ENCODE assay signal across 8 mouse cellular contexts in genomic region chr2:65818080-65818796, GRCm38 (mm10). TPM values are rescaled to one million over a fixed set of nuclear protein-coding genes. Genes with fewer than 3 reads are reported as not detected.
DNase-seq lines count a peak whose midpoint lies in the region; ATAC-seq and TF ChIP-seq lines count a peak whose summit lies in the region.

No protein-coding gene starts in this region.

- peak; percentile 87 for ATAC-seq in hindbrain, postnatal 0 days
- ATAC-seq in midbrain, embryonic 16.5 days = peak; percentile 94

- TF ChIP-seq POLR2A in CH12.LX (IDR thresholded peaks at IDR 0.05; ENCODE audit: low read depth, low read length) = no peak
- no peak for TF ChIP-seq POLR2A in brain, embryonic 14.5 days (IDR thresholded peaks at IDR 0.05; ENCODE audit: borderline replicate concordance, extremely low read depth, insufficient read depth, insufficient read length, poor library complexity, severe bottlenecking)

- no peaks in the 10 kb centered on the region for H3K27me3 ChIP-seq in CH12.LX (replicated peaks)
- H3K27me3 ChIP-seq in hindbrain, postnatal 0 days (ENCODE audit: insufficient read depth, low read length) = no peaks in the 10 kb centered on the region
- no peaks in the 10 kb centered on the region for H3K27me3 ChIP-seq in midbrain, embryonic 16.5 days (ENCODE audit: control insufficient read depth, insufficient read depth, low read depth, low read length)

- H3K36me3 ChIP-seq in CH12.LX (replicated peaks in 1 of 2; ENCODE audit: control insufficient read depth in 1 of 2, insufficient read depth in 1 of 2, low read length in 1 of 2) = no peaks in the 10 kb centered on the region
- H3K36me3 ChIP-seq in hindbrain, postnatal 0 days (ENCODE audit: insufficient read depth, low read length) = no peaks in the 10 kb centered on the region
- no peaks in the 10 kb centered on the region for H3K36me3 ChIP-seq in midbrain, embryonic 16.5 days (ENCODE audit: control insufficient read depth, insufficient read depth, low read length)

- H3K79me2 ChIP-seq in CH12.LX (replicated peaks; ENCODE audit: control insufficient read depth, extremely low read depth, insufficient read depth, poor library complexity, severe bottlenecking) = no peaks in the 10 kb centered on the region

- no peak; the same call in 1 of the 2 replicates for TF ChIP-seq RAD21 in CH12.LX (IDR thresholded peaks at IDR 0.05; ENCODE audit: low read depth, low read length)

- no peak overlapping the region for H3K27ac ChIP-seq in CH12.LX (ENCODE audit: insufficient read depth, low read depth)
- H3K27ac ChIP-seq in gastrocnemius, adult 2 months = peak overlapping the region; percentile 12
- H3K27ac ChIP-seq in hindbrain, postnatal 0 days = peak overlapping the region; percentile 59; the same call in 1 of the 2 replicates
- peak overlapping the region; percentile 74 for H3K27ac ChIP-seq in midbrain, embryonic 16.5 days (ENCODE audit: low read length)

- intact Hi-C loops in gastrocnemius, adult 2 months (cut with DNase I) = no loop called here

- 38% methylated on average over 20 of the region's 20 CpGs for WGBS in hindbrain, postnatal 0 days
- 40% methylated on average over 20 of the region's 20 CpGs for WGBS in midbrain, embryonic 16.5 days

- TF ChIP-seq CTCF in CH12.LX (conservative IDR thresholded peaks at IDR 0.05 in 1 of 2, IDR thresholded peaks at IDR 0.05 in 1 of 2; ENCODE audit: low read depth in 2 of 2, low read length in 2 of 2) = no peak
- TF ChIP-seq CTCF in brain, embryonic 14.5 days (IDR thresholded peaks at IDR 0.05; ENCODE audit: borderline replicate concordance, extremely low read depth, insufficient read depth, insufficient read length) = no peak
- no peak for TF ChIP-seq CTCF in gastrocnemius, adult 2 months (IDR thresholded peaks at IDR 0.05)
- TF ChIP-seq CTCF in hindbrain, postnatal 0 days (IDR thresholded peaks at IDR 0.05; ENCODE audit: low read depth) = no peak

- dilution Hi-C loops in CH12.LX (cut with MboI; ENCODE audit: extremely low pct_ligation_motif_present, extremely low pct_unique_long_range_greater_than_20kb, low sequenced_read_pairs) = no loop called here

- no peaks in the 10 kb centered on the region for H3K9me3 ChIP-seq in CH12.LX (replicated peaks; ENCODE audit: low read length)
- no peaks in the 10 kb centered on the region for H3K9me3 ChIP-seq in hindbrain, postnatal 0 days (ENCODE audit: low read length)
- H3K9me3 ChIP-seq in midbrain, embryonic 16.5 days (replicated peaks; ENCODE audit: control insufficient read depth, low read length, poor library complexity, severe bottlenecking) = no peaks in the 10 kb centered on the region

- H3K9ac ChIP-seq in CH12.LX (ENCODE audit: insufficient read depth, low read depth) = 0 out of 2 replicates have a peak overlapping the region, but pooled peaks have one; percentile 12
- peak overlapping the region; percentile 28; the same call in 1 of the 2 replicates for H3K9ac ChIP-seq in hindbrain, postnatal 0 days (replicated peaks; ENCODE audit: low read length)
- H3K9ac ChIP-seq in midbrain, embryonic 16.5 days (ENCODE audit: low read depth, low read length) = peak overlapping the region; percentile 21; the same call in 1 of the 2 replicates

- peak overlapping the region in 2 of 3 experiments; percentile 5 to 27 for H3K4me3 ChIP-seq in CH12.LX (replicated peaks in 1 of 3; ENCODE audit: low read depth in 2 of 3, low read length in 2 of 3, poor library complexity in 1 of 3)
- H3K4me3 ChIP-seq in gastrocnemius, adult 2 months = peak overlapping the region; percentile 60
- peak overlapping the region; percentile 26 for H3K4me3 ChIP-seq in hindbrain, postnatal 0 days (ENCODE audit: low read length)
- peak overlapping the region; percentile 14 for H3K4me3 ChIP-seq in midbrain, embryonic 16.5 days (ENCODE audit: low read depth, low read length)

- peak overlapping the region; percentile 1; the same call in 1 of the 2 replicates for H3K4me2 ChIP-seq in CH12.LX (ENCODE audit: insufficient read depth, low read depth, poor library complexity, severe bottlenecking)
- H3K4me2 ChIP-seq in hindbrain, postnatal 0 days (ENCODE audit: low read depth, low read length) = peak overlapping the region; percentile 48
- peak overlapping the region; percentile 38 for H3K4me2 ChIP-seq in midbrain, embryonic 16.5 days (ENCODE audit: low read length)

- peaks cover 0 to 4% of the 10 kb centered on the region in 2 experiments; a peak in 1 of 4 replicates for H3K4me1 ChIP-seq in CH12.LX (ENCODE audit: control insufficient read depth in 1 of 2, insufficient read depth in 2 of 2)
- no peaks in the 10 kb centered on the region for H3K4me1 ChIP-seq in hindbrain, postnatal 0 days (ENCODE audit: insufficient read depth, low read length)
- no peaks in the 10 kb centered on the region for H3K4me1 ChIP-seq in midbrain, embryonic 16.5 days (ENCODE audit: control insufficient read depth, insufficient read depth, low read length)

- in situ Hi-C loops in CH12.LX (cut with MboI; ENCODE audit: low pct_ligation_motif_present, low pct_unique_long_range_greater_than_20kb, low sequenced_read_pairs) = no loop called here

- peak; percentile 64 for TF ChIP-seq EP300 in CH12.LX (IDR thresholded peaks at IDR 0.05; ENCODE audit: low read length)

- DNase-seq in CH12.LX (ENCODE audit: extremely low read depth) = peak; percentile 84
- DNase-seq in brain, embryonic 14.5 days (ENCODE audit: low read depth) = peak; percentile 81
- DNase-seq in gastrocnemius, adult 2 months = peak; percentile 38
- DNase-seq in hindbrain, postnatal 0 days (ENCODE audit: low spot score) = peak; percentile 78
- peak; percentile 22 for DNase-seq in liver
- DNase-seq in cerebellum, adult 8-10 months = no peak
- DNase-seq in testis, postnatal 10 days (ENCODE audit: low spot score) = no peak

TF ChIP-seq in CH12.LX, 34 proteins besides CTCF, POLR2A, EP300 and RAD21:
- TF ChIP-seq BHLHE40 (IDR thresholded peaks at IDR 0.05; ENCODE audit: low read depth, low read length) = peak; percentile 75
- no peak for TF ChIP-seq KAT2A (IDR thresholded peaks at IDR 0.05; ENCODE audit: insufficient replicate concordance, low read length)
- TF ChIP-seq IRF4 (IDR thresholded peaks at IDR 0.05; ENCODE audit: low read depth, low read length) = no peak
- no peak for TF ChIP-seq CHD2 (IDR thresholded peaks at IDR 0.05; ENCODE audit: low read length)
- no peak for TF ChIP-seq ZC3H11A (IDR thresholded peaks at IDR 0.05; ENCODE audit: low read depth, low read length)
- no peak for TF ChIP-seq POLR2AphosphoS2 (IDR thresholded peaks at IDR 0.05; ENCODE audit: low read depth, low read length)
- no peak for TF ChIP-seq NRF1 (IDR thresholded peaks at IDR 0.05; ENCODE audit: low read depth, low read length)
- no peak for TF ChIP-seq CHD1 (IDR thresholded peaks at IDR 0.05; ENCODE audit: low read depth, low read length)
- TF ChIP-seq ZMIZ1 (IDR thresholded peaks at IDR 0.05; ENCODE audit: low read depth, low read length) = no peak
- no peak for TF ChIP-seq SMC3 (IDR thresholded peaks at IDR 0.05; ENCODE audit: low read depth, low read length)
- no peak for TF ChIP-seq MEF2A (IDR thresholded peaks at IDR 0.05; ENCODE audit: borderline replicate concordance, low read depth, low read length)
- no peak for TF ChIP-seq UBTF (IDR thresholded peaks at IDR 0.05; ENCODE audit: low read depth, low read length)
- no peak for TF ChIP-seq JUN (IDR thresholded peaks at IDR 0.05; ENCODE audit: insufficient read depth, low read depth, low read length)
- no peak for TF ChIP-seq MAFK (IDR thresholded peaks at IDR 0.05; ENCODE audit: insufficient replicate concordance, low read length)
- no peak for TF ChIP-seq MAX (IDR thresholded peaks at IDR 0.05; ENCODE audit: low read length)
- peak; percentile 83 for TF ChIP-seq MXI1 (IDR thresholded peaks at IDR 0.05; ENCODE audit: low read depth, low read length)
- TF ChIP-seq E2F4 (IDR thresholded peaks at IDR 0.05; ENCODE audit: insufficient replicate concordance, low read depth, low read length) = no peak
- TF ChIP-seq ETS1 (conservative IDR thresholded peaks at IDR 0.05; ENCODE audit: low read depth, low read length) = peak; percentile 66
- no peak for TF ChIP-seq RCOR1 (conservative IDR thresholded peaks at IDR 0.05; ENCODE audit: low read depth, low read length)
- peak; percentile 35; the same call in 1 of the 2 replicates for TF ChIP-seq TCF12 (IDR thresholded peaks at IDR 0.05; ENCODE audit: low read depth, low read length)
- peak; percentile 24; the same call in 1 of the 2 replicates for TF ChIP-seq SIN3A (IDR thresholded peaks at IDR 0.05; ENCODE audit: low read length)
- no peak for TF ChIP-seq HCFC1 (IDR thresholded peaks at IDR 0.05; ENCODE audit: low read depth, low read length)
- no peak for TF ChIP-seq USF2 (conservative IDR thresholded peaks at IDR 0.05; ENCODE audit: low read depth, low read length)

RNA-seq across cellular contexts. Expression of gene Csrnp3, which starts 27.3 kb away (rescaled TPM):
- 1.7 and 2.5 TPM in 2 replicates for total RNA-seq in CH12.LX (2012; rRNA removed)
- 1.7 and 2.3 TPM in 2 replicates for total RNA-seq in CH12.LX (2014; rRNA removed)
- polyA plus RNA-seq in CH12.LX (2012; ENCODE audit: insufficient read length, low read depth) = 2.0 and 2.2 TPM in 2 replicates
- polyA plus RNA-seq in brain, embryonic 14.5 days (2012; rRNA removed) = 28.6 and 43.7 TPM in 2 replicates
- not detected for total RNA-seq in gastrocnemius, adult 2 months (2021)
- 50.0 and 56.5 TPM in 2 replicates for total RNA-seq in hindbrain, postnatal 0 days (2014; rRNA removed)
- polyA plus RNA-seq in hindbrain, postnatal 0 days (2015; fragmentation: Nextera tagmentation; extraction: Ambion mirVana) = 32.6 and 35.5 TPM in 2 replicates
- 56.0 and 76.4 TPM in 2 replicates for polyA plus RNA-seq in midbrain, embryonic 16.5 days (2015; fragmentation: Nextera tagmentation; extraction: Ambion mirVana)

Comparison
In these comparisons a context has a peak if more than half of its experiments do, and no peak if none do; other contexts are left out.
1. DNase-seq: peak in CH12.LX (single experiment), brain, embryonic 14.5 days (single experiment), gastrocnemius, adult 2 months (single experiment), hindbrain, postnatal 0 days (single experiment) and liver (single experiment); none in cerebellum, adult 8-10 months (single experiment) and testis, postnatal 10 days (single experiment).
2. Peak in every context shown above with its lines, with median percentiles within 50 percentile points of each other: H3K4me2 ChIP-seq, H3K4me3 ChIP-seq and H3K9ac ChIP-seq.